Mouse (Mus musculus) retina, adult 2 months (tissue): Measurements from ENCODE around the gene Acsl3.

ENCODE experiments used
- DNase-seq: peaks from one replicate; pipeline ENCODE4 v3.0.0-alpha.2; 2012; ENCODE audit warnings: low read depth, low spot score

Gene Acsl3

DNA sequence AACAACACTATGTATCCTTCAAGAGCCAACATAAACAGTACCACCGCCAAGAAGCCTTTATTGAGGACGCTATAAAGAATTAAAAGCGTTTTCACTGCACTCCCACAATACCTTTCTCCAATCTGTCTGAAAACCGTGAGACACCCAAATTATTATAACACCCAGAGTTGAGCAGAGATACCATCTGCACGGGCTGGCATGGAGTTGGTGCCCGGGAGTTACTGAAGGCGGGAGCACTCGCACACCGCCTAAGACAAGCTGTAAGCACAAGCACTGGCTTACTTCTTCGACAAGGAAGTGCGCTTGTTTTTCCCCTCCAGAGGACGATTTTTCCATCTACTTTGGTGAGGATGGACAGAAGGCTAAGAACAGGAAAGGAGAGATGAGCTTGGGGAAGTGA is 84.6 kb downstream of the Acsl3 start:
- DNase-seq: no peak

GRCm38 (mm10) chr1:78743318-78743717 is 85.7 kb downstream of the Acsl3 start:
- DNase-seq: no peak

DNA sequence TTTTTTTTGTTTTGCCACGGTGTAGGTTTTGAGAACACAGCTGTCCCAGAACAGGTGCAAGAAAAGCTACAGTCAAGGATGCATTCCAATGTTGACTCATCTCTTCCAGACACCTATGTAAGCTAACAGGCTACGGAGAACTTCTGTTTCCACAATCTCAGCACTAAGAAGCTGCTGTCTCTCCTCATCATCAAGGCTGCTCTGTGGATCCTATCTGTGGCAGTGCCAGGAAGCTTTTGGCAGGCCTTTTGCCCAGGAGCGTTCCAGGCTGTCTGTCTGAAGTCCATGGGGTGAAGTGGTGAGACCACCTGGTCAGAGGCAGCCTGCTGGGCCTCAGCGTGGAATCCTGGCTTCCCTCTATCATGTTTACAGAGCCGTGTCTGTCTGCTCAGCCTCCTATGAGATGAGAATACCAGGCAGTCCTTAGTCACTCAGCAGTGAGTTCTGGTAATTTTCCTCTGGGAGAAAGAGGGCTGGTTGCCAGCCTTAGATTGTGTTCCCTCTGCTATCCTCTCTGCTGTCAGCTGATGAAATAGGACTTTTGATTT is 87.7 kb downstream of the Acsl3 start:
- no peak for DNase-seq
